Mouse (Mus musculus): ENCODE results near the gene 4933417A18Rik. TPM values are rescaled to one million over a fixed set of nuclear protein-coding genes. Genes with fewer than 3 reads are reported as not detected.
"Not testable (repeated sequence)": the region's sequence is repeated elsewhere in the genome, so short reads cannot be mapped to it uniquely, and the experiment has no call there.

Gene 4933417A18Rik
- not detected for total RNA-seq (2021)

DNA sequence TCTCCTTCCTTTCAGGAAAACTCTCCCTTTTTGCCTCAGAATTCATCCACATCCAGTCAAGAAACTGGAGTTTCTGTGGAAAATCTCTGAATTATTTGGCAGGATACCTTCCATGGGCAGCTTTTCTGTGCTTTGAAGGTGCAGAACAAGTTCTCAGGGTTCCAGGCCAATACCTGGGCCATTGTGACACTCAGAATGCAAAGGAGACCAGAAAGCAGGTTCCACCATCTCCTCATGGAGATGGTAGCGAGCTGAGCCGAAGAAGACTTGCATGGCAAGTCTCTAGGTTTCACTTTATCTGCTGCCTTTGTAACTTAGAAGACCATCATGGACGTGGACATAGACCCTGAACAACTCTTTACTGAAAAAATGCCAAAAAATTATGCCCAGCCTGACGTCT lies at the start of gene 4933417A18Rik, which contains the start of gene Fam217a:
Gene 4933417A18Rik, plus strand, starts transcription at position 200 of the 400 bp plus-strand sequence.
Gene Fam217a, minus strand, starts transcription at position 101 of the 400 bp plus-strand sequence.
- no peak for DNase-seq (ENCODE audit: low spot score)
- intact Hi-C loops (cut with DNase I) = no loop called here

DNA sequence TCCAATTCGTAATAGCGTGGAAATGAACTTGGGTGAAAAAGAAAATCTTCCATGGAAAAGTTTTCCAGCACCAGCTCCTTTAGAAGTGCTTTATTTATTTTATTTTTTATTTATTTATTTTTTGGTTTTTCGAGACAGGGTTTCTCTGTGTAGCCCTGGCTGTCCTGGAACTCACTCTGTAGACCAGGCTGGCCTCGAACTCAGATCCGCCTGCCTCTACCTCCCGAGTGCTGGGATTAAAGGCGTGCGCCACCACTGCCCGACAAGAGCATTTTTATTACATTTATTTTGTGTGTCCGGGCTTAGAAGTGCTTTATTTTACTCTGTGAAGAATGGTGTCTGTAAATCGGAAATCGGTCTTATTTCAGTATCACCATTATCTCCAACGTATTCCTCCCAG lies 49.5 kb upstream of the 4933417A18Rik start:
- DNase-seq (ENCODE audit: low spot score) = not testable (repeated sequence)

DNA sequence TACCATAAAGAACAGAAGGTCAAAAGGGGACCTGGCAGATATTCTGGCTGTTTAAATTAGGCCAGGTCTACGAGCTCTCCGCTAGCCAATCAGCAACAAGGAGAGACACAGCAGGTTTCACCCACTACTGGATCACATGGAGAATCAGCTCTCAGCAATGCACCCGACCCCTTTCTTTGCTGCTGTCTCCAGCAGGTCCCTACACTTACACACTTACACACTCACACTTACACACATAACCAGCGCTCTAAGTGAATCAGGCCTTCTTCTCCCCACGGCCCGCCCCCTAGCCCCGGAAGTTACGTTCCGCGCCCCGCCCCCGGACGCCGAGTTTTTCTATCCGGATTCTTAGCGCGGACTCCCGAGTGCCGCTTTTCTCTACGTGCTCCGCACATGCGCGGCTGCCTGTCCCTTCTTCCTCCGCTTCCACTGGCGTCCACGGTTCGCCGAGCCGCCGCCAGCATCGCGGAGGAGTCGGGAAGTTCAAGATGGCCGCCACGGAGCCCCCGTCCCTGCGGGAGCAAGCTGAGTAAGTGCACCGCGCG lies 49.0 kb upstream of the 4933417A18Rik start, which contains the start of gene Prpf4b:
Gene Prpf4b, plus strand, starts transcription at position 137 of the 545 bp plus-strand sequence.
- intact Hi-C loops (cut with DNase I) = loop anchor here (10.0 kb wide), 4 partner anchors 120 to 870 kb away; partner anchors contain the start of genes Slc22a23 and Tubb2a
- peak; percentile 84 for DNase-seq (ENCODE audit: low spot score)

More for the DNA sequence above, 49.5 kb upstream of the 4933417A18Rik start:
- intact Hi-C loops (cut with DNase I) = loop anchor here (10.0 kb wide), 4 partner anchors 120 to 870 kb away; partner anchors contain the start of genes Slc22a23 and Tubb2a

DNA sequence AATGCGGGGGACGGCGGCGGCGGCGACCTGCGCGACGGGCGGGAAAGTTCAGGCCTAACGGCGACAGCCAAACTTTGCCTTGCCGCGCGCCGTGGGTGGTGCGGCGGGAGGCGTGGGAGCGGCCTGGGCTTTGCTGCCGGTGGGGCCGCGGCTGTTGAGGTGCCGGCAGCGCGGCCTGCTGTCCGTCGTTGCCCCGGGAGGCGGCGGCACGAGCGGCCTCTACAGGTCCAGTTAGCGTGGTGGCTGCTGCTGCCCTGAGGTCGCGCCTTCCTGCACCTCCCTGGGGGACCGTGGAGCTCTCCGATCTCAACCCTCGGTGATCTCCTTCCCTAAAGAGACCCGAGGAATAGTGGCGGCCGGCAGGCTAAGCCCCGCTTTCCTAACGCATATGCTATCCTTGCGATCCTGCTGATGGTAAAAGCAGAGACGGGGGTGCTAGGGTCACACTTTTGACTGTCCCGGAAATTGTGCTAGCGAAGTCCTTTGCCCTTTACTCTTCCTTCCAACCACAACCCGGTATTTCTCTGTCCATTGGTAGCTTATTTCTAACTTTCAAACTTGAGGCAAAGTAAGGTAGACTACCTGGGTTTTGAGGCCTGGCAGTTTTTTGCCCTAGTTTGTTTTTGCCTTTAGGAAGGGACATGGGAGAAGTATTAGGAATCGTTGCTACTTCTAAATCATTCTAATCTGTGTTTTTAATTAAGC lies 48.3 kb upstream of the 4933417A18Rik start:
- DNase-seq (ENCODE audit: low spot score) = no peak
- intact Hi-C loops (cut with DNase I) = loop anchor here (10.0 kb wide), 4 partner anchors 119 to 869 kb away; partner anchors contain the start of genes Slc22a23 and Tubb2a

DNA sequence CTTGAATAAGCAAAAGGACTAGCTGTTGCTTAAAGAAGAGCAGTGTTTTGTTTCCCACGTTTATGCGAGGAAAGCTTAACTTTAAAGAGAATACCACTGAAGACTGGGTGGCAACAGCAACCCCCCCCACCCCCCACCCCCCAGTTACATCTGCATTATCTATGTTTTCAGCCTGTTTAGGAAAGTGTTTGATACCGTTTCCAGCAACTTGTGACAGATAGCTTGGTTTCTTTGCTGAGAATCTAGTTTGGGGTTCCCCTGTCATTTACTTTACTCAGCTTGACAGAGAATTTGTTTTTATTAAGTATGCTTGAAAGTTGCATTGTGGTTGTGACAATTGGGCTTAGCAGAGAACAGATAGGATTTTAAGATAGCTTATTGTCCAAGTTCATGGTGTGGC lies 47.7 kb upstream of the 4933417A18Rik start:
- DNase-seq (ENCODE audit: low spot score) = no peak
- intact Hi-C loops (cut with DNase I) = loop anchor here (10.0 kb wide), 4 partner anchors 118 to 868 kb away; partner anchors contain the start of genes Slc22a23 and Tubb2a

DNA sequence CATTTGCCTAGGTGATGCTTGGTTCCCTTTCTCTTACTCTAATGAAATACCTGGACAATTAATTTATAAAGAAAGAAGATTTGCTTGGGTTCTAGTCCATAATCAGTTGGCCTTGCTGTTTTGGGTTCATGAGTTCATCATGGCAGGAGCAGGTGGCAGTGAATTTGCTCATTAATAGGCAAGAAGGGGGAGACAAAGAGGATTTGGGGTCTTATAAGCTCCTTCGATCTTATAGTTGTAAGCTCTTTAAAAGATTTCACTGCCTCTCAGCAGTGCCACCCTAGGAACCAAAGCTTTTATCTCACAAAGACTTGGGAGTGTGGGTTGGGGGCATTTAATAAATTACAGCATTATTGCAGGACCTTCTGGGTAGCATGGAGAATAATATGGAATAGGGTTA lies 31.3 kb upstream of the 4933417A18Rik start:
- intact Hi-C loops (cut with DNase I) = no loop called here
- DNase-seq (ENCODE audit: low spot score) = no peak

DNA sequence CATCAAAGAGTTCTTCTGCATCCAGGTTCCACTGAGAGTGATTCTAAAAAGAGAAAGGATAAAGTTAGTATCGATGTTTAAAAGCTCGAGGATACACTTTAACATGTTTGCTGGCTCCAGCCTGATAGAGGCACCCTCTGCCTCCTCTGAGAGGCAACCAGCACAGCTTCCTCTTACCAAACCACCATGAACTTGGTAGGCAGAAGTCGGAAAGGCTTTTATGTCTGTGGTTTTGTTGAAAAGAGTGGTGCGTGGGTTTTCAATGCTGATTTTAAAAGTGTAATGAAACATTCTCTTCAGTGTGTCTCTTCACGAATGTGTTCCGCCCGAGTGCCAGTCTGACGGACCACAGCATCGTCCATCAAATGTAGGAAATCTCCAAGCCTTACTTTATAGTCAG lies 9.6 kb upstream of the 4933417A18Rik start:
- no peak for DNase-seq (ENCODE audit: low spot score)
- intact Hi-C loops (cut with DNase I) = no loop called here

DNA sequence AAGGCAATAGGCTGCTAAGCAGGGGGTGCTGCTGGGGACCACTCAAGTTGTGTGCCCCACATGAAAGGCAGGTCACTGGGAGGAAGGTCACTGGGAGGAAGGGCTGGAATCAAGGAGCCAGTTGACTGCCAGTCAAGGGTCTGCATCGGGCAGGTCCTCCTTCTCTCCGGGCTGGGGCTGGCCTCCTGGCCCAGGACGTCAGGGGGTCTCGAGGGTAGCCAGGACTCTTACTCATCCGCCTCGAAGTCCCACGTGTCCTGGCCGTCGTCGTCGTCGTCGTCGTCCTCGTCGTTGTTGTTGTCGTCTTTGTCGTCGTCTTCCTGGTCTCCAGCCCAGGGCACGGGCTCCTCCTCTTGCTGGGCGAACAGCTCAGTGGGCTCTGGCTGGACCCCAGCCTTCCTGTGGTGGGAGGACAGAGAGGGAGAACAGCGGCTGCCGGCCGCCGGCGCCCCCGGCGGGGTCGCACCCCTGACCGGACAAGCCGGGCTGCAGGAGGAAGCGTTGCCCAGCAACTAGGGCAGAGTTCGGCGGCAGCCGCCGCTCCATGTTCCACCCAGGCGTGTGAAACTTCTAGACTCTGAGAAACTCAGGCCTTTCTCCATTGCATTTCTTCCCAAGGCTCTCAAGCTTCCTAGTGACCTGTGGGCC lies 7.6 kb upstream of the 4933417A18Rik start:
- intact Hi-C loops (cut with DNase I) = no loop called here
- no peak for DNase-seq (ENCODE audit: low spot score)

DNA sequence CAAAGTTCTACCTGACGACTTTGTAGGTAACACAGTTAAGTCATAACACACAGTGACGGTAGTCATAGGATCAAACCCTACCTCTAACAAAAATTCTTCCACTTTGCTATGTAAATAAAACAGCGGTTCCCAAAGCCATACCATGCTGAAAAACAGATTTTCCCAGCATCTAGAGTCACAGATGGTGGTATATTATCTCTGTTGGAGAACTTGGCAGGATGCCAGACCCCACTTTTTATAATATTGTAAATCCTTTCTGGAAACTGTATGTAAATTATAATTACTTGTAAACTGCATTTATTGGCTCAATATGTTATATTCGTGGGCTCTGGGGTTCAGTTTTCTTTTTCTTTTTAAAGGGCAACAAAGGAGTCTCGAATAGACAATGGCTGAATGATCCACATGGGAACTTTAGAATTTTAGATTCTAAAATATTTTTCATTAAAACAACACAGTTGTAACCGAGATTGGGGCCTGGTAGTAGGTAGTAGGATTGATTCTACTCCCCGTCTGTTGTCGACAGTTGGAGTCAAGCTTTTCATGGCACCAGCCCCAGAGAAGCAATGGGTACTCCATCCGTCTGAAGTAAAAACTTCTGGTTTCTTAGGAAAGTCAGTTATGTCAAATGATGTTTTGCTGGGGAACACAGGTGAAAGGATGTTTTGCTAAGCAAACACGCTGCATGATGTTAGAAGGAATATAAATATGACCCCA lies 10.9 kb downstream of the 4933417A18Rik start:
- no peak for DNase-seq (ENCODE audit: low spot score)
- intact Hi-C loops (cut with DNase I) = no loop called here

DNA sequence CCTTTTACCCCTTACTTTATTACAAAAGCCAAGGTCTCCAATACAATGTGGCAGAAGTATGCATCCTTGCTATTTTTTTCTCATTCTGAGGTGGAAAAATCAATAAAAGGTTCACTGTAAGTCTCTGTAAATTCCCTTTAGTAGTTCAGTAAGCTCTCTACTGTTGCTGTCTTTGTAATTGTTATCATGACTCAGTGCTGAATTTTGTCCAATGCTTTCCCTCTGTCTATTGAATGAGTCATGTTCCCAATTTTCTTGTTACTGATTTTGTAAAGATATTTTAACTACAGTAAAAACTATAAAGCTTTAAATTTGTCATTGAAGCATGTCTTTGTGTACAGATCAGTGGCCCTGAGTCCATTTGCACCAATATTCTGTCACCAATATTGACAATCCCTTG lies 18.2 kb downstream of the 4933417A18Rik start:
- intact Hi-C loops (cut with DNase I) = no loop called here
- no peak for DNase-seq (ENCODE audit: low spot score)

DNA sequence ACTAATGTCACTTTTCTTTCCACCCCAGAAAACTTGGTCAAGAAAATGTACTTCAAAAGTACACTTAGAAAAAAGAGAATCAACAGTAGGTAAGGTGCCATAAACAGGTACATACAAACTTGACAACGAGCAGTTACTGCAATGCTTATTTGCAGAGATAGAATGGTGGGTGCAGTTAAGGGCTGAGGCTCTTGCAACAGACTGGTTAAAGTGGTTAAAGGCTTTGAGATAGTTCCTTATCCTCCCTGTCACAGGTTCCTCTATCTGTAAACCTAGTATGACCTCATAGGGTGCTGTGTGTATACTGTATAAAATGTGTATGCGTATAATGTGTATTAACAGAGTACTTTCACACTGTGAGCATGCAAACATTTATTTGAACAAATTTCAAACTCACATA lies 27.2 kb downstream of the 4933417A18Rik start:
- DNase-seq (ENCODE audit: low spot score); intact Hi-C loops (cut with DNase I): not testable (repeated sequence)

DNA sequence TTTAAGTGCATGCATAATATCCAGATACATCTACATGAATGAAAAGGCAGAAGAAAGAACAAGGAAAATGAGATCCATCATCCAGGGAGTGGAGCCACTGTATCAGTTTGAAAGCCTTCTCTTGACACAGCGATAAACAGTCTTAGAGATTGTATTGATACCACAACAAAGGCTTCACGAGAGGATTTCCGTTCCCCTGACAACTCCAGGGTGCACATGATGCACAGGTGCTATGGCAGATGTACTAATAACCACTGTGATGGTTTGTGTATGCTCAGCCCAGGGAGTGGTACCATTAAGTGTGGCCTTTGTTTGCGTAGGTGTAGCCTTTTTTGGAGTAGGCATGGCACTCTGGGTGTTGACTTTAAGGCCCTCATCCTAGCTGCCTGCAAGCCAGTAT lies 32.7 kb downstream of the 4933417A18Rik start:
- no peak for DNase-seq (ENCODE audit: low spot score)
- intact Hi-C loops (cut with DNase I) = no loop called here

DNA sequence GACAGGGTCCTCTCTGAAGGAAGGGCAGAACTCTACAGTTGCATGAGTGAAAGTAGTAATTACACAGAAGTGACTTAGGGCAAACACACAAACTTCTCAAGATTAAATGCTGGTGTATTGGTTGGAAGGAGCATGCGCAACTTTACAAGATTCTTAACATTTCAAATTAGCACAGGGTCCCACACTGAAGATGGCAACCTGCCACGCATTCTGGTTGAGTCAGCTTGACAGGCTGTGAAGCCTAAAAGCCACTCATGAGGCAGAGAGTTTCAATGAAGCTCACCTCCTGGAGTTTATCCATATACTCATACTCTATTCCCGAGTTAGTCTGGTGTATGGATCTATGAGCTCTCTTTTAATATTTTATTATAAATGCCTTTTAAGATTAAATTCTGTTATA lies 33.9 kb downstream of the 4933417A18Rik start:
- DNase-seq (ENCODE audit: low spot score); intact Hi-C loops (cut with DNase I): not testable (repeated sequence)

DNA sequence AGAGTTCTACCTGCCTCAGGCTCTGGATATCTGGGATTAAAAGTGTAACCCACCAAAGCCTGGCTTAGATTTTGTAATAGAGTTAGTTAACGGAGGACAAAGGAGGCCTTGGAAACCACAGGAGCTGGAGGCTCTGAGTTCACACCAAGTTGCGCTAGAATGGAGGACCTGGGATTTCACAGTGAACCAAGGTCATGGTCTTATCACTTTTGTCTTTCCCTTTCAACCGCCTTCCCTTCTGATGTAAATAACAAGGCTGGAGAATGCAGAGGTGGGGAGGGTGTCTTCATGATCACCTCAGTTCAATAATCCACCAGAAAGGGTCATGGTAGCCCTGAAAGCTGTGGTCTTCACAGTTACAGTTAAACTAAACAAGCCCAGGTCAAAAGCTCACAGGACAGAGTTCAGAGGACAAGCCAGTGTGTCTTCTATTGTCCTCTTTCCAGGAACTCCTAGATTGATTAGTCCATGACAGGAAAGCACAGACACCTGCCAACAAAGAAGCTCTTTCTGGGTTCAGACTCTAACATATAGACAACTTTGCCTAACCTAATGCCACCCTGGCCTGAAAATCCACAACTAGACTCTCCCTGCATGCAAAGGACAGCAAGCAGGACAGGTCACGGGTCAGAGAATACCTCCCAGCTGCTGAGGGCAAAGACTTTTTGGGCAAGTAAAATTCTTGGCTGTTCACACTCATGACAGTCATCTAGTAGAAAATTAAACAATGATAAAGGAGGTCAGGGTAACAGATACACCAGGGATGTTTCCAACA lies 37.0 kb downstream of the 4933417A18Rik start:
- intact Hi-C loops (cut with DNase I) = no loop called here
- no peak for DNase-seq (ENCODE audit: low spot score)

DNA sequence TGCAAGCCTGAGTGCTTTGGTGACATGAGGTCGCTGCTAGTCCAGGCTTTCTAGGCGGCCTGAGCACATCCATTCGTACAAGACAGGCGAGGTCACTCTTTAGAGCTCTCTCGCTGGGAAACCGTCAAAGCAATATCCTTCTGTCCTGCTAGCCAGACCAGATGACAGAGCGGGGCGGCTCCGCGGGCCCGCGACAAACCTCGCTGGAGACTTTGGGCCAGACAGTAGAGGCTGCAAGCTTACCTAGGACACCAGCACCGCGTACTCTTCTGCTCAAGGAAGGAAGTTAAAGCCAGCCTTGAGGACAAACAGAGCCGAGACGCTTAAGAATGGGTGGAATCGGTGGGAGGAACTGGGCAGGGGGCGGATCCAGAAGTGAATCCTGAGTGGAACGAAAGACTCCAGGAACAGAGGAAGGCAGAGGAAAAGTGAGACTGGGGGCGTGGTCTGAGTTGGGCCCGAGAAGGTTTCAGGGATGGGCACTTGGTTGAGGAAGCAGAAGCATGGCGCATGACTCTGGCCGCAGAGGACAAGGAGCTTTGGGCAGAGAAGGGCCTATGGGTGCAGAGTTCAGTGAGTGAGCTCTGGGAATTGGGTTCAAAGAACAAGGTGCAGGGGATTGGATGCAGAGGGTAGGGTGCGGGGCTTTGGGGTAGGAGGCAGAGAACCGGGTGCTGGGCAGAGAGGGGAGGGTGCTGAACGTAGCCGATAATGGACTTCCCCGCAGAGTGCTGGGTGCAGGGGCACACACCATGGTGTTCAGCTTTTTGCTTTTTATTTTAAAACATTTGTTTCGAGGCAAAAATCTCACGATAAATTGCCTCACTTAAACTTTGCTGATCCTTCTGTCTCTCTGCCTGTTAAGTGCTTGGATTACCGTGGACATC lies 39.5 kb downstream of the 4933417A18Rik start, which contains the start of gene Eci3:
Gene Eci3, minus strand, starts transcription at position 300 of the 887 bp plus-strand sequence.
- intact Hi-C loops (cut with DNase I) = no loop called here
- peak; percentile 12 for DNase-seq (ENCODE audit: low spot score)

DNA sequence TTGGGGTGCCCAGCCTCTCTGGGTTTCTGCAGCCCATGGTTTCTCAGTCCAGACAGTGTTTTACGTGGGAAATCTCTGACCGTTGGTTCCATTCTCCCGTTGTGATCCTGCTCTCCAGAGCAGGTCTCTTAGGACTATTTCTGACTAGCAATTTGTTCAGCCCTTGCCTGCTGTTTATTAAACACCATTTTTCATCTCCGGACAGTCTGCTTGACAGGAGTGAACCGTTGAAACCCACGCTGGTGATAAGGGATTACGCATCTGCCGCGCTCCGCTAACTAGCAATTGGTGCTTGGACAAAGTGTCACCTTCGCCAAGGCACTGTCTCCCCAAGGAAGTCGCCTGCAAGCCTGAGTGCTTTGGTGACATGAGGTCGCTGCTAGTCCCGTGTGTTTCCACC lies 40.2 kb downstream of the 4933417A18Rik start:
- intact Hi-C loops (cut with DNase I) = no loop called here
- no peak for DNase-seq (ENCODE audit: low spot score)

DNA sequence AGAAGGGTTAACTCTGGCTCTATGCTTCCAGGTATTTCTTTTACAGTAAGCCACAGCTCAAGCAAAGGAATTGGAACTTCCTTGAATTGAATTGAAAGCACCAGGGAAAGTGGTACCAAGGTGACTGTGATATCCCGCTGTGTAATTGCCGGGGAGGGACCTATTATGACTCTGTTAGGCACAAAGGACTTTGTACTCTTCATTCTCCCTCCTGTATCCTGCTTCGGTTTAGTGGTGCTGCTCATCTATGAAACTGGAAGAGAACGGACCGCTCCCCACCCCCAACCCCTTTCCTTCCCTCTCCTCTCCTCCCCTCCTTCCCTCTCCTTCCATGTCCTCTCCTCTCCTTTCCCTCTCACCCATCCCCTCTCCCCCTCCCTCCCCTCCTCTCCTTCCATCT lies 40.7 kb downstream of the 4933417A18Rik start:
- intact Hi-C loops (cut with DNase I) = no loop called here
- DNase-seq (ENCODE audit: low spot score) = no peak

DNA sequence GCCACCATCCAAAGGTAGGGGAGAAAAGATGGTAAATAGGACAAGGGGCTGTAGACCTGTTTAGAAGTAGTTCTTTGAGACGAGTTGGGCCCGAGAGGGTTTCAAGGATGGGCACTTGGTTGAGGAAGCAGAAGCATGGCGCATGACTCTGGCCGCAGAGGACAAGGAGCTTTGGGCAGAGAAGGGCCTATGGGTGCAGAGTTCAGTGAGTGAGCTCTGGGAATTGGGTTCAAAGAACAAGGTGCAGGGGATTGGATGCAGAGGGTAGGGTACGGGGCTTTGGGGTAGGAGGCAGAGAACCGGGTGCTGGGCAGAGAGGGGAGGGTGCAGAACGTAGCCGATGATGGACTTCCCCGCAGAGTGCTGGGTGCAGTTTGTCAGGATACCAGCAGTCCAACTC lies 41.4 kb downstream of the 4933417A18Rik start:
- not testable (repeated sequence) for DNase-seq (ENCODE audit: low spot score)

More for the DNA sequence above, 41.4 kb downstream of the 4933417A18Rik start:
- intact Hi-C loops (cut with DNase I) = not testable (repeated sequence)
